13 mouse cellular contexts compared by ENCODE assay signal in the genomic region with DNA sequence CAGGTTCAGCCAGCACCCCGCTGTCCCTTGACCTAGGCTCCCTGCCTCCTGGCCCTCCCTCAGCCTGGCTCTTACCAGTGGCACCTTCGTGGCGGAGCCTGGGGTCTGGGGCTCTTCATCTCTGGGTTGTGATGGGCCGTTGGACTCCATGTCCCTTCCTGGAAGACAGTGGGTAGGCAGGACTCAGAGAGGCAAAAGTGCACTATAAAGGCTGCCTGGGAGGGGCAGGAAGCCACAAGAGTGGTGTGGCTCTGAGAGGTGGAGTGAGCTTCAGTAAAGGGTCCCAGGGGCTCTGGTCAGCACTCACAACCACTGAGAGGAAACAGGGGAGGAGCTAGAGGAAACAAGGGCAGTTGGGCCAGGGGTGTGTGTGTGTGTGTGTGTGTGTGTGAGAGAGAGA. TPM values are rescaled to one million over a fixed set of nuclear protein-coding genes. Genes with fewer than 3 reads are reported as not detected.
DNase-seq lines count a peak whose midpoint lies in the region; ATAC-seq and TF ChIP-seq lines count a peak whose summit lies in the region.
"Had no signal": no experiment of that assay in that cellular context is flagged by ENCODE, and none has a peak within 500 bp of the region (broad histone marks: within the 10 kb centered on the region; RNA-seq: fewer than 3 reads in every experiment).

No protein-coding gene starts in this region.

- peaks cover 36% of the 10 kb centered on the region for H3K36me3 ChIP-seq in lung, embryonic 15.5 days
- no peaks in the 10 kb centered on the region; the same call in 1 of the 2 replicates for H3K36me3 ChIP-seq in forebrain, embryonic 11.5 days (ENCODE audit: control insufficient read depth, insufficient read depth, low read length)

- no peak overlapping the region for H3K9ac ChIP-seq in lung, embryonic 15.5 days
- no peak overlapping the region for H3K9ac ChIP-seq in forebrain, embryonic 11.5 days (ENCODE audit: low read length)
- H3K9ac ChIP-seq: liver, embryonic 14.5 days had no signal

- no peak for TF ChIP-seq CTCF in bone marrow, adult 2 months (IDR thresholded peaks at IDR 0.05; ENCODE audit: control insufficient read depth, insufficient read depth, low read length)

- H3K27me3 ChIP-seq in lung, embryonic 15.5 days: no peaks in the 10 kb centered on the region
- no peaks in the 10 kb centered on the region for H3K27me3 ChIP-seq in forebrain, embryonic 11.5 days (ENCODE audit: control insufficient read depth, insufficient read depth, low read length)

- 81% methylated on average over 4 of the region's 4 CpGs for WGBS in lung, embryonic 15.5 days
- WGBS in bone marrow, adult 2 months: 7% methylated on average over 4 of the region's 4 CpGs
- 83% methylated on average over 4 of the region's 4 CpGs for WGBS in forebrain, embryonic 11.5 days

- no peak for DNase-seq in lung, postnatal 36 days
- DNase-seq in CD4-positive, CD25-positive, alpha-beta regulatory T cell, adult 2 months (ENCODE audit: low read depth, low spot score): peak; percentile 33
- DNase-seq in naive thymus-derived CD4-positive, alpha-beta T cell, adult 2 months (ENCODE audit: low read depth): peak; percentile 49
- no peak for DNase-seq in forebrain, embryonic 11.5 days (ENCODE audit: low spot score)
- DNase-seq in urinary bladder, postnatal 25 days (ENCODE audit: low spot score): no peak
- DNase-seq: adrenal gland, postnatal 25 days; cerebellum, adult 8-10 months; kidney, adult 11 months; midbrain, embryonic 14.5 days had no signal

- H3K4me3 ChIP-seq in lung, embryonic 15.5 days: no peak overlapping the region
- H3K4me3 ChIP-seq in bone marrow, adult 2 months (replicated peaks; ENCODE audit: control insufficient read depth, low read depth, low read length): peak overlapping the region; percentile 57
- H3K4me3 ChIP-seq in forebrain, embryonic 11.5 days (ENCODE audit: low read depth, low read length): no peak overlapping the region

- peaks cover 26% of the 10 kb centered on the region for H3K4me1 ChIP-seq in lung, embryonic 15.5 days
- H3K4me1 ChIP-seq in bone marrow, adult 2 months (ENCODE audit: control insufficient read depth, insufficient read depth, low read length): no peaks in the 10 kb centered on the region; the same call in 1 of the 2 replicates
- no peaks in the 10 kb centered on the region for H3K4me1 ChIP-seq in forebrain, embryonic 11.5 days (replicated peaks; ENCODE audit: control insufficient read depth, insufficient read depth, low read length)

- H3K27ac ChIP-seq in lung, embryonic 15.5 days: 0 out of 2 replicates have a peak overlapping the region, but pooled peaks have one; percentile 8
- peak overlapping the region; percentile 73 for H3K27ac ChIP-seq in bone marrow, adult 2 months (ENCODE audit: control insufficient read depth, insufficient read depth, low read depth, low read length, poor library complexity)
- no peak overlapping the region for H3K27ac ChIP-seq in forebrain, embryonic 11.5 days (ENCODE audit: low read depth, low read length)
- H3K27ac ChIP-seq: liver, embryonic 14.5 days had no signal

- no peak overlapping the region for H3K4me2 ChIP-seq in lung, embryonic 15.5 days
- H3K4me2 ChIP-seq in forebrain, embryonic 11.5 days (ENCODE audit: low read depth, low read length, severe bottlenecking): no peak overlapping the region

- no peaks in the 10 kb centered on the region for H3K9me3 ChIP-seq in lung, embryonic 15.5 days
- H3K9me3 ChIP-seq in forebrain, embryonic 11.5 days (ENCODE audit: control insufficient read depth, low read length): no peaks in the 10 kb centered on the region

- no peak for TF ChIP-seq POLR2A in bone marrow, adult 2 months (IDR thresholded peaks at IDR 0.05; ENCODE audit: borderline replicate concordance, control insufficient read depth, low read depth, low read length)

- no peak for ATAC-seq in lung, embryonic 15.5 days (ENCODE audit: borderline replicate concordance, extremely low read depth, low FRiP score, low TSS enrichment)
- no peak for ATAC-seq in forebrain, embryonic 11.5 days (replicated peaks; ENCODE audit: low FRiP score)

RNA-seq across cellular contexts. Expression of gene Tnfrsf23, which starts 27.7 kb away (rescaled TPM):
- polyA plus RNA-seq in lung, embryonic 15.5 days (2015; fragmentation: Nextera tagmentation; extraction: Ambion mirVana): 1.1 and 1.2 TPM in 2 replicates
- polyA plus RNA-seq in bone marrow, adult 2 months (2011; ENCODE audit: insufficient read depth, insufficient read length, low replicate concordance, missing spikeins): 0.85 and 1.3 TPM in 2 replicates
- polyA plus RNA-seq in forebrain, embryonic 11.5 days (2014; fragmentation: Nextera tagmentation; extraction: Ambion mirVana): not detected in 2 replicates

RNA-seq across cellular contexts. Expression of gene Osbpl5, which starts 43.4 kb away (rescaled TPM):
- 39.5 and 43.3 TPM in 2 replicates for polyA plus RNA-seq in lung, embryonic 15.5 days (2015; fragmentation: Nextera tagmentation; extraction: Ambion mirVana)
- 3.4 and 6.7 TPM in 2 replicates for polyA plus RNA-seq in bone marrow, adult 2 months (2011; ENCODE audit: insufficient read depth, insufficient read length, low replicate concordance, missing spikeins)
- 12.9 and 13.3 TPM in 2 replicates for polyA plus RNA-seq in forebrain, embryonic 11.5 days (2014; fragmentation: Nextera tagmentation; extraction: Ambion mirVana)

RNA-seq across cellular contexts. Expression of gene Mrgprg, which starts 53.4 kb away (rescaled TPM):
- not detected in 2 replicates for polyA plus RNA-seq in lung, embryonic 15.5 days (2015; fragmentation: Nextera tagmentation; extraction: Ambion mirVana)
- not detected in 2 replicates for polyA plus RNA-seq in bone marrow, adult 2 months (2011; ENCODE audit: insufficient read depth, insufficient read length, low replicate concordance, missing spikeins)
- polyA plus RNA-seq in forebrain, embryonic 11.5 days (2014; fragmentation: Nextera tagmentation; extraction: Ambion mirVana): not detected in 2 replicates
- polyA plus RNA-seq: embryonic facial prominence, embryonic 14.5 days; liver, embryonic 14.5 days; midbrain, embryonic 14.5 days had no signal

Comparison
In these comparisons a context has a peak if more than half of its experiments do, and no peak if none do; other contexts are left out.
1. DNase-seq: peak in CD4-positive, CD25-positive, alpha-beta regulatory T cell, adult 2 months (single experiment) and naive thymus-derived CD4-positive, alpha-beta T cell, adult 2 months (single experiment); none in lung, postnatal 36 days (single experiment), forebrain, embryonic 11.5 days (single experiment) and urinary bladder, postnatal 25 days (single experiment).